Mouse (Mus musculus): ENCODE results near the gene 1700092M07Rik. TPM values are rescaled to one million over a fixed set of nuclear protein-coding genes. Genes with fewer than 3 reads are reported as not detected.
"Not testable (repeated sequence)": the region's sequence is repeated elsewhere in the genome, so short reads cannot be mapped to it uniquely, and the experiment has no call there.

1700092M07Rik gene
- polyA plus RNA-seq, 1 experiment from 2014 or later = 2.8 TPM

DNA sequence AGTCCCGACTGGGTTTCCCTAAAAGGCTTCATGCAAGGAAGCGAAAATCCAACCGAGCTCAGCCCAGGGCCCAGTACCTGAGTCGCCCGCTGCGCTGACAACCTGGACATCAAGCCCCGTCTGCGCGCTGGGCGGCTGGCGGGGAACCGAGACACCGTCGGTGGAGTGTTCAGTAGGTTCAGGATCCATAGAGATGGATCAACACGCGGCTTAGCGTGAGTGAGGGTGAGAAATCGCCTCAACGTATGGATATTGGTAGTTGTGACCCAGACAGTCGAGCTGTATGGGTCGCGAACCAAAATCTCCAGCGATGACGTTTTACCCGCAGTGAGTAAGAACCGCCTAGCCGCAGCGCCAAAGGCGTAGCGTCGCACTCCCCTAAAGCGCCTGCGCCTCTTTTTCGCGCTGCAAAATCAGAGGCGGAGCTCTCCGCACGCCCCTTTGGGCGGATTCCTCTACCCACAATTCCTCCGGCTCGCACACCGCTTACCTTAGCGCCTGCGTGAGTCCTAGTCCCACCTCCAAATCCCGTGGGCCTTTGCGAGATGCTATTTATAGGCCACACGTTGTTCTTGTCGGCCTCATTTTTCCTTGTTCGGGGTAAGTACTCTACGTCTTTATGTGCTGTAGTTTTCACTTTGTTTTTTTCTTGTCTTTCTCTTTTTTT, 17.5 kb upstream of the 1700092M07Rik start, which contains the start of gene Slc3a2:
Slc3a2 (minus strand) TSS at position 463 of the 667 bp plus-strand sequence.
- peaks cover 33% of the 10 kb centered on the region for H3K4me1 ChIP-seq (replicated peaks; ENCODE audit: control insufficient read depth, insufficient read depth, low read length)
- WGBS = under 1% methylated on average over 50 of the region's 50 CpGs
- peak within 1 kb of the TSS; percentile 96 for H3K9ac ChIP-seq (replicated peaks; ENCODE audit: low read depth, low read length)
- no peaks in the 10 kb centered on the region for H3K9me3 ChIP-seq (ENCODE audit: control insufficient read depth, low read length)
- ATAC-seq = peak; percentile 98
- H3K36me3 ChIP-seq (ENCODE audit: control insufficient read depth, insufficient read depth) = peaks cover 24% of the 10 kb centered on the region
- no peaks in the 10 kb centered on the region for H3K27me3 ChIP-seq (replicated peaks; ENCODE audit: control insufficient read depth, insufficient read depth, low read length)
- H3K4me2 ChIP-seq (ENCODE audit: low read length) = peak within 1 kb of the TSS; percentile 94
- peak within 1 kb of the TSS; percentile 98 for H3K27ac ChIP-seq (ENCODE audit: low read length)
- H3K4me3 ChIP-seq (replicated peaks; ENCODE audit: low read length) = peak within 1 kb of the TSS; percentile 60

DNA sequence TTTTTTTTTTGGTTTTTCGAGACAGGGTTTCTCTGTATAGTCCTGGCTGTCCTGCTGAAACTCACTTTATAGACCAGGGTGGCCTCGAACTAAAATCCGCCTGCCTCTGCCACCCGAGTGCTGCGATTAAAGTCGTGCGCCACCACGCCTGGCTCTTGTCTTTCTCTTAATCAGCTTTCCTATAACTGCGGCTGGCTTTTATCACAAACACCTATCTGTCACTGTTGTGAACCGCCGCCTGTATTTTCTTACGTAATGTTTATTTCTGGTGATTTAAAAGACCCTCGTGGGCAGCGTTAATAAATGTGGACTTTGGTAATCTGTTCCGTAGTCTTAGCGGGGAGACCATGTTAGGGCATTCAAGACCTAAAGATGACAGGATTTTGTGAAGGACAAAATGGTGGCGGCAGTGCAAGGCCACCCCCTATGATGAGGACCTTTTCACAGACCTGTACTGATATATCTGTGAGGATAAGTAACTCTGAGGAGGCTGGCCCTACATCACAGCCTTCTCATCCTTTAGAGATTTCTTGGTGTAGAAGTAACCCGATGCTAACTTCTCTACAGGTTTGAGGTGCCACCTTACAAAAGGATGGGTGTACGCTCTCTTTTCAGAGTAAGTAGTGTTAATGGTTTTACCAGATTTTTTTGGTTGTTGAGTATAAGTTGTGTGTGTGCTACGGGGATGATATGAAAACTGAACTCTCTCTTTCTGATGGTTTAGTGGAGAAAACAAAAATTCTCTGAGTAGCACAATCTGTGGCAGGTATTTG, 16.8 kb upstream of the 1700092M07Rik start:
- no peaks in the 10 kb centered on the region for H3K9me3 ChIP-seq (ENCODE audit: control insufficient read depth, low read length)
- peaks cover 33% of the 10 kb centered on the region for H3K4me1 ChIP-seq (replicated peaks; ENCODE audit: control insufficient read depth, insufficient read depth, low read length)
- no peak for ATAC-seq
- H3K27ac ChIP-seq (ENCODE audit: low read length) = peak overlapping the region; percentile 46
- WGBS = under 1% methylated on average over 20 of the region's 20 CpGs
- H3K9ac ChIP-seq (replicated peaks; ENCODE audit: low read depth, low read length) = peak overlapping the region; percentile 77
- peaks cover 24% of the 10 kb centered on the region for H3K36me3 ChIP-seq (ENCODE audit: control insufficient read depth, insufficient read depth)
- peak overlapping the region; percentile 60 for H3K4me3 ChIP-seq (replicated peaks; ENCODE audit: low read length)
- H3K27me3 ChIP-seq (replicated peaks; ENCODE audit: control insufficient read depth, insufficient read depth, low read length) = no peaks in the 10 kb centered on the region
- peak overlapping the region; percentile 94 for H3K4me2 ChIP-seq (ENCODE audit: low read length)

DNA sequence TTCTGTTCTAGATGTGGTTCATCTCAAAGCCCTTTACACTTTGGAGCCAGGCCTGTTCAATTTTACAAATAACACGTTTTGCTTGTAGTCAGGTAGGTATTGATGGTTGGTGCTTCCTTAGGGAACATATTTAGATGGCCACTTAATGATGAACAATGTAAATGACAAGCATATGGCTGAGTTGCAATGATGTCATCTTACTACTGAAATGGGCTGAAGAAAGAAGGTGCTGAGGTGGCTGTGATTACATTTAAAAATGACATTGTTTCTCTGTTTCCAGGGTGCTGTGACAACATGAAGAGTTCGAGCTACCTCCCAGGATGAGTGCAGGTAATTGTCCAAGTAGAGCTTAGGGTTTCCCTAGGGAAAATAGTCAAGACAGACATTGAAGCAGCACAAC, 16.1 kb upstream of the 1700092M07Rik start:
- Histone ChIP-seq H3K4me1 (replicated peaks; ENCODE audit: control insufficient read depth, insufficient read depth, low read length) (peaks cover 33% of the 10 kb centered on the region), H3K36me3 (ENCODE audit: control insufficient read depth, insufficient read depth) (peaks cover 24% of the 10 kb centered on the region), H3K9ac (replicated peaks; ENCODE audit: low read depth, low read length) (peak overlapping the region; percentile 77), H3K27me3 (replicated peaks; ENCODE audit: control insufficient read depth, insufficient read depth, low read length) (no peaks in the 10 kb centered on the region), H3K9me3 (ENCODE audit: control insufficient read depth, low read length) (no peaks in the 10 kb centered on the region), H3K27ac (ENCODE audit: low read length) (no peak overlapping the region), H3K4me2 (ENCODE audit: low read length) (peak overlapping the region; percentile 94), H3K4me3 (replicated peaks; ENCODE audit: low read length) (peak overlapping the region; percentile 60)
- 1% methylated on average over 2 of the region's 2 CpGs for WGBS
- ATAC-seq = no peak

DNA sequence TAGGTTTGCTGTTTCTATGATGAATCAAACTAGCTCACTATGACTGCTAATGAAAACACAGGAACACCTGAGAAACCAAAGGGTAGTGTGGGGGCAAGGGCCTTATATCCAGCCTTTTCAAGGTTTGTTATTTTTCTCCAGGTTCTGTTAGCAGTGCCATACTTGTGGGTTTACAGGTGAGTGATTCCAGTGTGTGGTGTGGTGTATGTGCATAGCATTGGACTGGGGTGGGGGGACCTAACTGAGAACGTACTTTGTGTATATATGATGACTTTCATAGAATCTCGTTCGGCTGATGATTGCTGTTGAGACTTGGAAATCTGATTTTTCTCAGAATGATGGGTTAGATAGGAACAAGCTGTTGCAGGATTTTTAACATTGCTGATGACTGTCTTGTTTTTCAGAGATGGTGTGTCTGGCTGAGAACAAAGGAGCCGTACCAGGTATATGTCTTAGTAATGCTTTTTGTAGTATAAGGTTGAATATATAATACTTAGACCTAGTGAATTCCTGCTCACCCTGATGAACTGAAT, 15.4 kb upstream of the 1700092M07Rik start:
- H3K9me3 ChIP-seq (ENCODE audit: control insufficient read depth, low read length) = no peaks in the 10 kb centered on the region
- no peaks in the 10 kb centered on the region for H3K27me3 ChIP-seq (replicated peaks; ENCODE audit: control insufficient read depth, insufficient read depth, low read length)
- H3K4me2 ChIP-seq (ENCODE audit: low read length) = peak overlapping the region; percentile 94
- no peak for ATAC-seq
- H3K27ac ChIP-seq (ENCODE audit: low read length) = no peak overlapping the region
- 48% methylated on average over 4 of the region's 4 CpGs for WGBS
- H3K4me3 ChIP-seq (replicated peaks; ENCODE audit: low read length) = peak overlapping the region; percentile 60; the same call in 1 of the 2 replicates
- H3K4me1 ChIP-seq (replicated peaks; ENCODE audit: control insufficient read depth, insufficient read depth, low read length) = peaks cover 33% of the 10 kb centered on the region
- no peak overlapping the region for H3K9ac ChIP-seq (replicated peaks; ENCODE audit: low read depth, low read length)
- peaks cover 24% of the 10 kb centered on the region for H3K36me3 ChIP-seq (ENCODE audit: control insufficient read depth, insufficient read depth)

DNA sequence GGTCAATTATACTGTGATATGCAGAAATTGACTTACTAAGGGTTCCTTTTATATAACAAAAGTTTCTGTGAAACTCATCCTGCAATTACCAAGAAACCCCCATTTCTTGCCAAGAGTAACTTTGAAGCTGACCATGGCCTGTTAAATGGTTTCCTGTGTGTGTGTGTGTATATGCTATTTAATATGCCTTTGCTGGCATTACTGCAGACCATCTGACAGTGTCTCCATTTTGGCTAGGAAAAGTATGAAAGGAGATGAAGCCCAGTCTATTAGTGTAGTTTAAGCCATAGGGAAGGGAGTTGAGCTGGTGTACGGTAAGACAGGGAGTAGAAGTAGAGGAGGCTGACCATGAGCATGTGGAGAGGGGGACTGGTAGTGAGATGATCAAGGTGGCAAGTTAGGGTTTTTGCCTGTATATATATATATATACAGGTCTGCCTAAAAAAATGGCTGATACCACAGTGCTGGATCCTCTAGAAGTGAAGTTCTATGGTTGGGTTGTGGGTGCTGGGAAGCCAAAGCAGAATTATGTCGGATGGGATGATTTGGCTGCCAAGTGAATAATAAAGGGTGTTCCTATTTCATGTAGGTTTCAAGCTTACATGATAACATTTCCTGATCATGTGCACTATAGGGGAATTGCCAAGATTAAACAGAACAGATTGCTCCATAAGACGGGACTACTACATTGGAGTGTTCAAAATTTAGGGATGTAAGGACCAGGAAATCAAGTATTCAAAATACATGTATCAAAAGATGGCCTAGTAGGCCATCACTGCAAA, 13.7 kb upstream of the 1700092M07Rik start:
- no peak overlapping the region for H3K4me2 ChIP-seq (ENCODE audit: low read length)
- no peak for ATAC-seq
- H3K9ac ChIP-seq (replicated peaks; ENCODE audit: low read depth, low read length) = no peak overlapping the region
- no peak overlapping the region for H3K27ac ChIP-seq (ENCODE audit: low read length)
- no peaks in the 10 kb centered on the region for H3K27me3 ChIP-seq (replicated peaks; ENCODE audit: control insufficient read depth, insufficient read depth, low read length)
- no peak overlapping the region for H3K4me3 ChIP-seq (replicated peaks; ENCODE audit: low read length)
- peaks cover 24% of the 10 kb centered on the region for H3K36me3 ChIP-seq (ENCODE audit: control insufficient read depth, insufficient read depth)
- H3K9me3 ChIP-seq (ENCODE audit: control insufficient read depth, low read length) = no peaks in the 10 kb centered on the region
- peaks cover 27% of the 10 kb centered on the region for H3K4me1 ChIP-seq (replicated peaks; ENCODE audit: control insufficient read depth, insufficient read depth, low read length)
- 11% methylated on average over 3 of the region's 3 CpGs for WGBS

DNA sequence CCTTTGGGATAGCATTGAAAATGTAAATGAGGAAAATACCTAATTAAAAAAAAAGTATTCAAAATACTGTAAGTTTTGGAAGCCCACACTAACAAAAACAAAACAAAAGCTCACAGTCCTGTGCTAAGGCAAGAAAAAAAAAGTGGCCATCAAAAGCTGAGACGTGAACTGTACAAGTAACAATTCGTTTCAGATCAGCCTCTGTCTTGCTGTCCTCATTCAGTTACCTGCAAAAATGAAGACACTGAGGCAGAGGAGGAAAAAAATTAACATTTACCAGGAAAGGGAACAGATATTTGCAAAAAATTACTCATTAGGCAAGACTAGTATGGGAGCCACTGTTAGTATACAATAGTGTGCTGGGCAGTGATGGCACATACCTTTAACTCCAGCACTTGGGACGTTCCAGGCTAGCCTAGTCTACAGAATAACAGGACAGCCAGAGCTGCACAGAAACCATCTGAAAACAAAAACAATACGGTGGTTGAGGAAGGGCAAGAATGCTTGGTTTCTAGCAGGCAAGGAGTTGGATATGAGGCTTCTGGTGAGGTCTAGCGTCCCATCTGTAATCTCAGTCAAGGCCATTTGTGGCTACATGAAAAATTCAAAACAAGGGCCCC, 12.9 kb upstream of the 1700092M07Rik start:
- no peak overlapping the region for H3K27ac ChIP-seq (ENCODE audit: low read length)
- H3K4me3 ChIP-seq (replicated peaks; ENCODE audit: low read length) = no peak overlapping the region
- no peak overlapping the region for H3K4me2 ChIP-seq (ENCODE audit: low read length)
- no peaks in the 10 kb centered on the region for H3K27me3 ChIP-seq (replicated peaks; ENCODE audit: control insufficient read depth, insufficient read depth, low read length)
- ATAC-seq = no peak
- no peaks in the 10 kb centered on the region for H3K9me3 ChIP-seq (ENCODE audit: control insufficient read depth, low read length)
- H3K36me3 ChIP-seq (ENCODE audit: control insufficient read depth, insufficient read depth) = peaks cover 24% of the 10 kb centered on the region
- 21% methylated on average over 5 of the region's 5 CpGs for WGBS
- H3K9ac ChIP-seq (replicated peaks; ENCODE audit: low read depth, low read length) = no peak overlapping the region
- H3K4me1 ChIP-seq (replicated peaks; ENCODE audit: control insufficient read depth, insufficient read depth, low read length) = peaks cover 19% of the 10 kb centered on the region

DNA sequence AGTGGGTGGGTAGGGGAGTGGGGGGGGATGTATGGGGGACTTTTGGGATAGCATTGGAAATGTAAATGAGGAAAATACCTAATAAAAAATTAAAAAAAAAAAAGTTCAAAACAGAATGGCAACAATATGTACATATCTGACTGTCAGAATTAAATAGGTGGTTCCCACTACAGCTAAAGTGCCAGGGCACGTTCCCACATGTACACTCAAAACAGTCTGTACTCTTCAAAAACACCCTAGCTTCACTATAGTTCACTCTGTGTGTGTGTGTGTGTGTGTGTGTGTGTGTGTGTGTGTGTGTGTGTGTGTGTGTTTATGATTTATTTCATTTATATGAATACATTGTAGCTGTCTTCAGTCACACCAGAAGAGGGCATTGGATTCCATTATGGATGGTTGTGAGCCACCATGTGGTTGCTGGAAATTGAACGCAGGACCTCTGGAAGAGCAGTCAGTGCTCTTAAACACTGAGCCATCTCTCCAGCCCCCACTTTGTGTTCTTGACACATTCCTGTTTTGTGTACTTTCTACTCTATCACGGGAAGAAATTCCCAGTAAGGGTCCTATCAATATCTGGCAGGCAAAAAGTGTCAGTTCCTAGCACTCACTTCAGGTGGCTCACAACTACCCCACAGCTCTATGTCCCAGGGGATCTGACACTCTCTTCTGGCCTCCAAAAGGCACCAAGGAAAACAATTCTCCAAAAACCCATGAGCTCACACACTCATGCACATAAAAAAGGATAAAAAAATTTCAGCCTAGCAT, 12.0 kb upstream of the 1700092M07Rik start:
- WGBS = 59% methylated on average over 3 of the region's 3 CpGs
- not testable (repeated sequence) for ATAC-seq; H3K4me3 ChIP-seq (replicated peaks; ENCODE audit: low read length)

DNA sequence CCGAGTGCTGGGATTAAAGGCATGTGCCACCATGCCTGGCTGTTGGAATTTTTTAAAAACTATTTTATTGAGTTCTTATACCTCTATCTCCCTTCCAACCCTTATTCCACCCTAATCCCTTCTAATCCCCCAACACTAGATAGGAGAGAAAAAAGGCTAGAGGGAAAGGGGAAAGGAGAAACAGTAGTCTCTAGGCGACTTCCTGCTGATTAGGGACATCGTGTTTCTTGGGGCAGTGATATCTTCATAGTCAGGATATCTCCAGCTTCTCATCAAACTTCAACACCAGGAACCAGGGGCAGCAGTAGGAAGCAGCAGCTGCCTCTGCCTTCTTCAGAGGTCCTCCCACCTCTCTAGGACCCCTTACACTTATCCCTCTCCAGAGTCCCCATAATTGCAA, 6.2 kb upstream of the 1700092M07Rik start:
- Histone ChIP-seq H3K27ac (ENCODE audit: low read length) (no peak overlapping the region), H3K4me1 (replicated peaks; ENCODE audit: control insufficient read depth, insufficient read depth, low read length) (peaks cover 10% of the 10 kb centered on the region), H3K4me3 (replicated peaks; ENCODE audit: low read length) (no peak overlapping the region), H3K9ac (replicated peaks; ENCODE audit: low read depth, low read length) (no peak overlapping the region), H3K36me3 (ENCODE audit: control insufficient read depth, insufficient read depth) (no peaks in the 10 kb centered on the region; the same call in 1 of the 2 replicates), H3K9me3 (ENCODE audit: control insufficient read depth, low read length) (no peaks in the 10 kb centered on the region), H3K4me2 (ENCODE audit: low read length) (no peak overlapping the region), H3K27me3 (replicated peaks; ENCODE audit: control insufficient read depth, insufficient read depth, low read length) (no peaks in the 10 kb centered on the region)
- WGBS = 77% methylated on average over 3 of the region's 3 CpGs
- ATAC-seq = no peak

More for the DNA sequence above, 12.0 kb upstream of the 1700092M07Rik start:
- H3K36me3 ChIP-seq (ENCODE audit: control insufficient read depth, insufficient read depth) = peaks cover 24% of the 10 kb centered on the region
- not testable (repeated sequence) for H3K9me3 ChIP-seq (ENCODE audit: control insufficient read depth, low read length); H3K4me2 ChIP-seq (ENCODE audit: low read length); H3K27me3 ChIP-seq (replicated peaks; ENCODE audit: control insufficient read depth, insufficient read depth, low read length); H3K27ac ChIP-seq (ENCODE audit: low read length); H3K9ac ChIP-seq (replicated peaks; ENCODE audit: low read depth, low read length)
- peaks cover 19% of the 10 kb centered on the region for H3K4me1 ChIP-seq (replicated peaks; ENCODE audit: control insufficient read depth, insufficient read depth, low read length)
